Mouse (Mus musculus) frontal cortex, adult 2 months (tissue): ENCODE measurements at regions not wholly inside any gene's neighbourhood (a gene's known extent, or its start where the extent isn't known, plus 50 kb on each side); places are given as distances from the start of the nearest gene placed in this dataset.
A peak's percentile ranks its signal among the peaks of the same experiment; 100 is the strongest.

Experiments
- DNase-seq, 2 experiments: peaks; one replicate each; pipeline ENCODE4 v3.0.0; 2022; ENCODE audit warnings: low spot score in 1 of 2; ENCODE audit errors: extremely low spot score in 1 of 2

- peak in 1 of 2 experiments; percentile 41 for DNase-seq
Measured at GRCm38 (mm10) chr1:27298586-27298985, 611.3 kb upstream of the 4931408C20Rik start.

- peak in 1 of 2 experiments; percentile 7 for DNase-seq
Measured at GRCm38 (mm10) chr1:27264923-27265322, 577.7 kb upstream of the 4931408C20Rik start.

GRCm38 (mm10) chr1:27261159-27261558 is 573.9 kb upstream of the 4931408C20Rik start:
- DNase-seq = no peak
